Mouse (Mus musculus): Measurements from ENCODE around the gene Idh2. TPM values are rescaled to one million over a fixed set of nuclear protein-coding genes. Genes with fewer than 3 reads are reported as not detected.
A peak's percentile ranks its signal among the peaks of the same experiment; 100 is the strongest.

Idh2 gene
- total and polyA plus RNA-seq, 3 experiments, result 121 to 268 (median 181) TPM

- Histone ChIP-seq H3K4me3 (ENCODE audit: control insufficient read depth in 1 of 2, insufficient read depth in 1 of 2, low read depth in 2 of 2, low read length in 2 of 2) (peak overlapping the region; percentile 4 to 41; a peak in 2 of 4 replicates), H3K27ac (ENCODE audit: control insufficient read depth, low read depth, low read length) (peak overlapping the region; percentile 85), H3K9ac (ENCODE audit: control insufficient read depth, low read depth, low read length, poor library complexity, severe bottlenecking) (peak overlapping the region; percentile 32), H3K4me1 (ENCODE audit: control insufficient read depth in 1 of 2, insufficient read depth in 2 of 2, low read length in 2 of 2) (peaks cover 17 to 45% of the 10 kb centered on the region in 2 experiments), H3K79me2 (ENCODE audit: control insufficient read depth, insufficient read depth, low read length, poor library complexity) (no peaks in the 10 kb centered on the region), H3K36me3 (ENCODE audit: control insufficient read depth in 1 of 2, insufficient read depth in 2 of 2, low read length in 2 of 2) (peaks cover 0 to 35% of the 10 kb centered on the region in 2 experiments; a peak in 2 of 4 replicates), H3K9me3 (replicated peaks; ENCODE audit: insufficient read depth, low read length) (no peaks in the 10 kb centered on the region), H3K27me3 (ENCODE audit: control insufficient read depth in 1 of 2, insufficient read depth in 2 of 2, low read length in 2 of 2) (no peaks in the 10 kb centered on the region)
- DNase-seq (ENCODE audit: low read depth, low spot score), result peak; percentile 90
- TF ChIP-seq MAZ (IDR thresholded peaks at IDR 0.05; ENCODE audit: low read depth, low read length) (no peak; the same call in 1 of the 2 replicates), CHD2 (IDR thresholded peaks at IDR 0.05; ENCODE audit: low read length) (no peak), ELF1 (IDR thresholded peaks at IDR 0.05; ENCODE audit: low read depth, low read length) (peak; percentile 50; the same call in 1 of the 2 replicates), TBP (IDR thresholded peaks at IDR 0.05; ENCODE audit: low read depth, low read length) (peak; percentile 57; the same call in 1 of the 2 replicates), MYC (IDR thresholded peaks at IDR 0.05; ENCODE audit: low read depth, low read length) (no peak; the same call in 1 of the 2 replicates), POLR2AphosphoS5 (IDR thresholded peaks at IDR 0.05; ENCODE audit: borderline replicate concordance, low read depth, low read length) (no peak), HCFC1 (IDR thresholded peaks at IDR 0.05; ENCODE audit: low read depth, low read length) (0 out of 2 replicates have a peak, but pooled peaks have one; percentile 21), ZNF384 (IDR thresholded peaks at IDR 0.05; ENCODE audit: low read depth, low read length) (no peak), E2F4 (IDR thresholded peaks at IDR 0.05; ENCODE audit: borderline replicate concordance, low read depth, low read length) (no peak), NELFE (IDR thresholded peaks at IDR 0.05; ENCODE audit: low read depth, low read length) (no peak), CTCF (IDR thresholded peaks at IDR 0.05 in 2 of 3, conservative IDR thresholded peaks at IDR 0.05 in 1 of 3; ENCODE audit: control insufficient read depth in 1 of 3, insufficient read depth in 1 of 3, low read depth in 2 of 3, low read length in 3 of 3, poor library complexity in 1 of 3, severe bottlenecking in 1 of 3) (no peak; a peak in 1 of 6 replicates), USF1 (IDR thresholded peaks at IDR 0.05; ENCODE audit: low read depth, low read length) (no peak), KAT2A (conservative IDR thresholded peaks at IDR 0.05; ENCODE audit: low read depth, low read length) (no peak), USF2 (IDR thresholded peaks at IDR 0.05; ENCODE audit: borderline replicate concordance in 1 of 2, insufficient read depth in 1 of 2, low read depth in 1 of 2, low read length in 2 of 2) (no peak), MEF2A (IDR thresholded peaks at IDR 0.05; ENCODE audit: extremely low read depth, insufficient replicate concordance, low read depth, low read length, poor library complexity, severe bottlenecking) (no peak), TAL1 (IDR thresholded peaks at IDR 0.05; ENCODE audit: low read length) (no peak), POLR2AphosphoS2 (IDR thresholded peaks at IDR 0.05; ENCODE audit: low read length) (no peak), GATA1 (IDR thresholded peaks at IDR 0.05; ENCODE audit: low read depth, low read length) (0 out of 2 replicates have a peak, but pooled peaks have one; percentile 25), RCOR1 (IDR thresholded peaks at IDR 0.05; ENCODE audit: low read depth, low read length) (no peak), ZMIZ1 (IDR thresholded peaks at IDR 0.05; ENCODE audit: low read depth, low read length) (no peak), MYB (IDR thresholded peaks at IDR 0.05; ENCODE audit: low read depth, low read length) (no peak), MAX (IDR thresholded peaks at IDR 0.05; ENCODE audit: low read length) (peak; percentile 53; the same call in 1 of the 2 replicates), SMC3 (IDR thresholded peaks at IDR 0.05; ENCODE audit: low read depth, low read length) (no peak; the same call in 1 of the 2 replicates), BHLHE40 (IDR thresholded peaks at IDR 0.05; ENCODE audit: borderline replicate concordance, low read depth, low read length) (no peak), ETS1 (IDR thresholded peaks at IDR 0.05; ENCODE audit: low read depth, low read length) (0 out of 2 replicates have a peak, but pooled peaks have one; percentile 30), ZC3H11A (IDR thresholded peaks at IDR 0.05; ENCODE audit: low read depth, low read length) (no peak), MAFK (IDR thresholded peaks at IDR 0.05; ENCODE audit: borderline replicate concordance, low read depth, low read length) (no peak), CHD1 (IDR thresholded peaks at IDR 0.05; ENCODE audit: low read depth, low read length) (no peak), UBTF (IDR thresholded peaks at IDR 0.05; ENCODE audit: borderline replicate concordance, insufficient read depth, low read depth, low read length) (no peak), MXI1 (IDR thresholded peaks at IDR 0.05; ENCODE audit: low read depth, low read length) (peak; percentile 87), NRF1 (IDR thresholded peaks at IDR 0.05; ENCODE audit: insufficient read depth, low read depth, low read length, poor library complexity, severe bottlenecking) (no peak), TCF12 (IDR thresholded peaks at IDR 0.05; ENCODE audit: low read depth, low read length) (0 out of 2 replicates have a peak, but pooled peaks have one; percentile 25), JUND (IDR thresholded peaks at IDR 0.05; ENCODE audit: low read depth, low read length) (no peak), SIN3A (IDR thresholded peaks at IDR 0.05; ENCODE audit: low read length) (peak; percentile 40), ZKSCAN1 (IDR thresholded peaks at IDR 0.05; ENCODE audit: low read depth, low read length) (no peak), POLR2A (IDR thresholded peaks at IDR 0.05; ENCODE audit: control insufficient read depth in 1 of 2, insufficient read depth in 1 of 2, low read depth in 1 of 2, low read length in 2 of 2, poor library complexity in 1 of 2) (0 out of 4 replicates have a peak, but pooled peaks have one; percentile 11), RAD21 (IDR thresholded peaks at IDR 0.05; ENCODE audit: low read depth, low read length) (no peak)
These were observed 40.2 kb downstream of the Idh2 start for GRCm38 (mm10) chr7:80074921-80075441.
